Mouse (Mus musculus) R1 (cell line): ENCODE measurements at regions not wholly inside any gene's neighbourhood (a gene's known extent, or its start where the extent isn't known, plus 50 kb on each side); places are given as distances from the start of the nearest gene placed in this dataset.

ENCODE experiments used
- DNase-seq: peaks from one replicate; pipeline ENCODE4 v3.0.0-alpha.2; 2018; ENCODE audit warnings: low read depth, low spot score

- DNase-seq: peak; percentile 96
These were observed 239.6 kb downstream of the Qk start for GRCm38 (mm10) chr17:10079853-10080650.

GRCm38 (mm10) chr17:10078536-10079319, 240.9 kb downstream of the Qk start:
- peak; percentile 97 for DNase-seq

- DNase-seq: no peak
These were observed 246.4 kb downstream of the Qk start for GRCm38 (mm10) chr17:10073301-10073700.

GRCm38 (mm10) chr17:10069251-10069650, 250.4 kb downstream of the Qk start:
- no peak for DNase-seq

GRCm38 (mm10) chr17:10065131-10065530, 254.5 kb downstream of the Qk start:
- no peak for DNase-seq

GRCm38 (mm10) chr17:10062546-10063100, 257.0 kb downstream of the Qk start:
- no peak for DNase-seq

- DNase-seq: no peak
These were observed 261.9 kb downstream of the Qk start for GRCm38 (mm10) chr17:10057736-10058135.

GRCm38 (mm10) chr17:10056096-10056495, 263.6 kb downstream of the Qk start:
- DNase-seq: no peak

- DNase-seq: no peak
These were observed 265.3 kb downstream of the Qk start for GRCm38 (mm10) chr17:10054375-10054774.

GRCm38 (mm10) chr17:10044336-10044735, 275.3 kb downstream of the Qk start:
- DNase-seq: no peak

- peak; percentile 24 for DNase-seq
These were observed 277.5 kb downstream of the Qk start for GRCm38 (mm10) chr17:10042042-10042652.

- DNase-seq: no peak
These were observed 278.7 kb downstream of the Qk start for GRCm38 (mm10) chr17:10040951-10041359.

- no peak for DNase-seq
These were observed 279.3 kb downstream of the Qk start for GRCm38 (mm10) chr17:10040375-10040774.

- peak; percentile 52 for DNase-seq
These were observed 281.7 kb downstream of the Qk start for GRCm38 (mm10) chr17:10037799-10038445.

GRCm38 (mm10) chr17:10033510-10033909, 286.1 kb downstream of the Qk start:
- DNase-seq: no peak

GRCm38 (mm10) chr17:10031033-10031432, 288.6 kb downstream of the Qk start:
- DNase-seq: no peak

GRCm38 (mm10) chr17:10026770-10027169, 292.9 kb downstream of the Qk start:
- no peak for DNase-seq

- no peak for DNase-seq
These were observed 294.4 kb downstream of the Qk start for GRCm38 (mm10) chr17:10025212-10025611.

GRCm38 (mm10) chr17:10024323-10024722, 295.3 kb downstream of the Qk start:
- DNase-seq: no peak

GRCm38 (mm10) chr17:10012161-10012560, 307.5 kb downstream of the Qk start:
- no peak for DNase-seq

GRCm38 (mm10) chr17:10011728-10012127, 307.9 kb downstream of the Qk start:
- DNase-seq: no peak
